Mouse (Mus musculus) limb, embryonic 13.5 days (tissue): ENCODE results near the gene Cdrt4. TPM values are rescaled to one million over a fixed set of nuclear protein-coding genes. Genes with fewer than 3 reads are reported as not detected.

Source experiments
- ATAC-seq: fragments of 200-750 bp; cut with Nextera tagmentation; 2 replicates; pipeline ENCODE4 v1.8.0; 2017; ENCODE audit warnings: low read depth, moderate number of reproducible peaks, moderate TSS enrichment; ENCODE audit not compliant: low FRiP score
- H3K27ac ChIP-seq: fragments of 300-500 bp; sonication (generic); 2 replicates; pipeline ENCODE4 v1.5.1; 2015; ENCODE audit warnings: inconsistent platforms, mild to moderate bottlenecking, moderate library complexity
- H3K27me3 ChIP-seq: fragments of 300-500 bp; sonication (generic); 2 replicates; pipeline ENCODE4 v1.6.1; 2015; ENCODE audit warnings: mild to moderate bottlenecking, inconsistent platforms
- H3K36me3 ChIP-seq: fragments of 300-500 bp; sonication (generic); 2 replicates; pipeline ENCODE4 v1.6.1; 2015; ENCODE audit warnings: inconsistent platforms, mild to moderate bottlenecking, moderate library complexity
- H3K4me1 ChIP-seq: fragments of 300-500 bp; sonication (generic); 2 replicates; pipeline ENCODE4 v1.6.1; 2015; ENCODE audit warnings: inconsistent platforms
- H3K4me2 ChIP-seq: fragments of 300-500 bp; sonication (generic); replicated peaks from 2 replicates; pipeline ENCODE4 v1.6.1; 2015; ENCODE audit warnings: inconsistent platforms, mild to moderate bottlenecking, moderate library complexity
- H3K4me3 ChIP-seq: fragments of 300-500 bp; sonication (generic); 2 replicates; pipeline ENCODE4 v1.5.1; 2015; ENCODE audit warnings: moderate library complexity, mild to moderate bottlenecking, inconsistent platforms
- H3K9ac ChIP-seq: fragments of 300-500 bp; sonication (generic); 2 replicates; pipeline ENCODE4 v1.6.1; 2015; ENCODE audit warnings: mild to moderate bottlenecking, inconsistent platforms
- H3K9me3 ChIP-seq: fragments of 300-500 bp; sonication (generic); 2 replicates; pipeline ENCODE4 v1.6.1; 2016; ENCODE audit warnings: inconsistent platforms
- WGBS: fragments of 180-500 bp; shearing (Covaris S2); methylation state at CpG from one replicate; pipeline ENCODE4 v1.1.7; 2015; 5-methylcytosine and 5-hydroxymethylcytosine counted together
- polyA plus RNA-seq: library from polyadenylated mRNA; unstranded; fragments of >200 nt; fragmentation: Nextera tagmentation; extraction: Ambion mirVana; gene quantifications from 2 replicates; pipeline ENCODE4 v1.2.1, GENCODE M21; 2015

Gene Cdrt4
- polyA plus RNA-seq, 1 experiment from 2014 or later, result 0.62 TPM

DNA sequence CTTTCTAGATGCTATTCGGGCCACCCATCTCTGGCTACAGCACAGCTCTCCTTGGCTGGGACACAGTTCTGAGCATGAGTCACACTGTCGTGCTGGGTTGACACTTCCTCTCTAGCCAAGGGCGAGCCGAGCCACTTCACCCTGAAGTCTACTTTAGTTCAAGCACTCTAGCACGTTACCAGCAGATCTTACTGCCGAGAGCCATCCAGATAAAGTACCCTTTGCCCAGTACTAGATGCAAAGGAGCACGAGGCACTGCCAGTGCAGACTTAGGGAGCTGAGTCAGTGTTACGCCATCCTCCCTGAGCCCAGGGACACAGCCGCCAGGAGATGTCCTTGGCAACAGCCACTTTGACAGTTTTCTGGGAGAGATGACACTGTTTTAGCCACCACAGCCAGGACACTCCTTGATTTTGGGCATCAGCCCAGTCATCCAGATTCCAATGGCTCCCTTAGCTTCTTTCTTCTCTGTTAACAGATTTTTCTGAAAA is 75.7 kb downstream of the Cdrt4 start:
- Histone ChIP-seq H3K27me3 (no peaks in the 10 kb centered on the region), H3K4me1 (peaks cover 39% of the 10 kb centered on the region), H3K9ac (no peak overlapping the region), H3K4me2 (no peak overlapping the region), H3K36me3 (no peaks in the 10 kb centered on the region), H3K27ac (no peak overlapping the region), H3K4me3 (no peak overlapping the region), H3K9me3 (no peaks in the 10 kb centered on the region)
- ATAC-seq, result no peak
- 92% methylated on average over 9 of the region's 9 CpGs for WGBS

DNA sequence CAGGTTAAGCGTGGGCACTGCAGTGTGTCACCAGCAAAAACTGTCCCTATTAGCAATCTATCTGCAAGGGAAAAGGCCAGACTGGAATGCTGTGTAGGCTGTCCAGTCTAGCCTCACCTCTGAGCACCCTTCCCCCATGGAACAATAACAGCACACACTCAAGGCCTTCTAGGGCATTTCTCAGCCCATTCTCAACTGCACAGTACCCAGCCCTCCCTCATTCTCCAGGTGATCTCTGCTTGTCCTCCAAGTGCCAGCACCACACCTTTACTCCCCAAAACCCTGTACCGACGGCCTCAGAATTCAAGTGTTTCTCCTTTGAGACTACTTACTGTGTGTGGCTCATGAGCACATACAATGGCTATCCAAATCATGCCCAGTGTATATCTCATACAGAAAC is 77.1 kb downstream of the Cdrt4 start:
- Histone ChIP-seq H3K27me3 (no peaks in the 10 kb centered on the region), H3K4me2 (no peak overlapping the region), H3K9ac (no peak overlapping the region), H3K9me3 (0 out of 2 replicates have a peak, but pooled peaks cover 4% of the 10 kb centered on the region), H3K4me1 (peaks cover 35% of the 10 kb centered on the region), H3K27ac (no peak overlapping the region), H3K4me3 (no peak overlapping the region), H3K36me3 (no peaks in the 10 kb centered on the region)
- WGBS, result 73% methylated on average over 3 of the region's 3 CpGs
- ATAC-seq, result no peak

- Histone ChIP-seq H3K4me1 (peaks cover 29% of the 10 kb centered on the region), H3K27ac (no peak overlapping the region), H3K4me3 (no peak overlapping the region), H3K9ac (no peak overlapping the region), H3K9me3 (0 out of 2 replicates have a peak, but pooled peaks cover 4% of the 10 kb centered on the region), H3K27me3 (no peaks in the 10 kb centered on the region), H3K4me2 (no peak overlapping the region), H3K36me3 (no peaks in the 10 kb centered on the region)
- WGBS, result 67% methylated on average over 4 of the region's 4 CpGs
- ATAC-seq, result no peak
Observed at GRCm38 (mm10) chr11:63029148-63029714, 78.2 kb downstream of the Cdrt4 start.

DNA sequence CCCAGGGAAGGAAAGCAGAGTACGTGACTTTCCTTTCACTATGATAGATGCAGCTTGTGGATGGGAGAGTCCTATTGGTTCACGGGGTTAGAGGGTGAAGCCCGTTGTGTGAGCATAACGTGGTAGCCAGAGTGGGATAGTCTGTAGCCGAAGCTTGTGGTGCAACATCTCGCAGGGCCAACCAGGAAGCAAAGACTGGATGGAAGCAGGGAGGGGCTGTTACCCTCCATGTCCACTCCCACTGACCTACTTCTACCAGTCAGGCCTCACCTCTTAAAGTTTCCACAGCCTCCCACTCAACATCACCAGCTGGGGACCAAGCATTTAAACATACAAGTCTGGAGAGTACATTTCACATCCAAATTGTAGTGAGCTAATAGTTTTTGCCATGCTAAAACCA is 78.7 kb downstream of the Cdrt4 start:
- Histone ChIP-seq H3K9ac (no peak overlapping the region), H3K4me3 (no peak overlapping the region), H3K4me1 (peaks cover 24% of the 10 kb centered on the region), H3K9me3 (0 out of 2 replicates have a peak, but pooled peaks cover 4% of the 10 kb centered on the region), H3K4me2 (no peak overlapping the region), H3K27ac (no peak overlapping the region), H3K27me3 (no peaks in the 10 kb centered on the region), H3K36me3 (no peaks in the 10 kb centered on the region)
- ATAC-seq, result no peak
- WGBS, result 90% methylated on average over 6 of the region's 6 CpGs

- 62% methylated on average over 11 of the region's 11 CpGs for WGBS
Observed at GRCm38 (mm10) chr11:63035420-63036211, 84.6 kb downstream of the Cdrt4 start.

GRCm38 (mm10) chr11:63040002-63040661 is 89.1 kb downstream of the Cdrt4 start:
- H3K9ac ChIP-seq, result no peak overlapping the region
- H3K4me2 ChIP-seq, result no peak overlapping the region
- H3K27me3 ChIP-seq, result no peaks in the 10 kb centered on the region
- WGBS, result 40% methylated on average over 12 of the region's 12 CpGs
- peaks cover 26% of the 10 kb centered on the region for H3K4me1 ChIP-seq
- H3K36me3 ChIP-seq, result no peaks in the 10 kb centered on the region
- no peak overlapping the region for H3K4me3 ChIP-seq
- no peak for ATAC-seq
- no peaks in the 10 kb centered on the region for H3K9me3 ChIP-seq
- peak overlapping the region; percentile 72 for H3K27ac ChIP-seq

More at GRCm38 (mm10) chr11:63035420-63036211, 84.6 kb downstream of the Cdrt4 start:
- Histone ChIP-seq H3K9ac (no peak overlapping the region), H3K4me2 (no peak overlapping the region), H3K4me1 (peaks cover 23% of the 10 kb centered on the region), H3K27ac (peak overlapping the region; percentile 55; the same call in 1 of the 2 replicates), H3K36me3 (no peaks in the 10 kb centered on the region), H3K9me3 (0 out of 2 replicates have a peak, but pooled peaks cover 4% of the 10 kb centered on the region), H3K27me3 (no peaks in the 10 kb centered on the region), H3K4me3 (no peak overlapping the region)
- ATAC-seq, result peak; percentile 72

Other genes with a start within 250 kb of the Cdrt4 start
- 14.4 and 15.1 TPM in 2 replicates for gene Zfp287, start 219.3 kb upstream of the Cdrt4 start, polyA plus RNA-seq
- gene Gm10428, start 198.1 kb upstream of the Cdrt4 start, polyA plus RNA-seq, result not detected in 2 replicates
- 37.7 and 37.8 TPM in 2 replicates for gene Zfp286, start 161.7 kb upstream of the Cdrt4 start, polyA plus RNA-seq
- gene Trim16, start 131.0 kb upstream of the Cdrt4 start, polyA plus RNA-seq, result 17.0 and 17.7 TPM in 2 replicates
- 0.84 and 1.0 TPM in 2 replicates for gene Fbxw10, start 104.1 kb upstream of the Cdrt4 start, polyA plus RNA-seq
- gene Tvp23b, start 71.7 kb upstream of the Cdrt4 start, polyA plus RNA-seq, result 64.2 and 67.1 TPM in 2 replicates
- 0.34 and 0.37 TPM in 2 replicates for gene Tekt3, start 110.5 kb downstream of the Cdrt4 start, polyA plus RNA-seq
- 164 and 191 TPM in 2 replicates for gene Pmp22, start 177.8 kb downstream of the Cdrt4 start, polyA plus RNA-seq